In genomic region chr7:37851471-37851870, GRCm38 (mm10) we compare ENCODE assay signal across 27 mouse cellular contexts.
DNase-seq lines count a peak whose midpoint lies in the region; ATAC-seq lines count a peak whose summit lies in the region.
"Had no signal": no experiment of that assay in that cellular context is flagged by ENCODE, and none has a peak within 500 bp of the region (broad histone marks: within the 10 kb centered on the region; RNA-seq: fewer than 3 reads in every experiment).

No protein-coding gene starts in this region.

- H3K4me2 ChIP-seq in heart, embryonic 15.5 days: no peak overlapping the region
- H3K4me2 ChIP-seq in hindbrain, embryonic 14.5 days (replicated peaks): no peak overlapping the region
- H3K4me2 ChIP-seq: embryonic facial prominence, embryonic 15.5 days; forebrain, embryonic 13.5 days; heart, embryonic 11.5 days; hindbrain, embryonic 13.5 days; limb, embryonic 13.5 days; liver, embryonic 11.5 days; lung, embryonic 15.5 days; midbrain, embryonic 12.5 days; neural tube, embryonic 13.5 days had no signal

- DNase-seq in heart, adult 8-10 months (ENCODE audit: low spot score): no peak
- peak; percentile 46 for DNase-seq in NIH3T3 (ENCODE audit: low read depth)
- DNase-seq in adrenal gland, postnatal 10 days: peak; percentile 44
- no peak for DNase-seq in thymus, adult 18-20 months
- DNase-seq in hindbrain, embryonic 14.5 days (ENCODE audit: low spot score): no peak
- DNase-seq in lung, postnatal 25 days (ENCODE audit: low spot score): no peak
- DNase-seq: cerebellum, adult 11 months; cerebellum, adult 9-11 months; gastrocnemius, postnatal 25 days; heart, adult 11 months; heart, postnatal 4 days; kidney, adult 18-20 months; kidney, postnatal 36 days; lung, postnatal 36 days; right cerebral cortex, postnatal 14 days had no signal

- no peak overlapping the region for H3K4me3 ChIP-seq in heart, embryonic 15.5 days
- no peak overlapping the region for H3K4me3 ChIP-seq in hindbrain, embryonic 14.5 days (replicated peaks; ENCODE audit: low read length)
- H3K4me3 ChIP-seq: embryonic facial prominence, embryonic 15.5 days; forebrain, embryonic 13.5 days; hindbrain, embryonic 13.5 days; layer of hippocampus, adult 2 months; left cerebral cortex, adult 2 months; limb, embryonic 13.5 days; lung, embryonic 15.5 days; midbrain, embryonic 12.5 days; neural tube, embryonic 13.5 days had no signal

- 74% methylated on average over 5 of the region's 5 CpGs for WGBS in heart, embryonic 15.5 days
- WGBS in hindbrain, embryonic 14.5 days: 84% methylated on average over 5 of the region's 5 CpGs

- H3K9me3 ChIP-seq in heart, embryonic 15.5 days (replicated peaks): no peaks in the 10 kb centered on the region
- H3K9me3 ChIP-seq in hindbrain, embryonic 14.5 days (ENCODE audit: control insufficient read depth, low read length): no peaks in the 10 kb centered on the region
- H3K9me3 ChIP-seq: embryonic facial prominence, embryonic 15.5 days; forebrain, embryonic 13.5 days; hindbrain, embryonic 13.5 days; limb, embryonic 13.5 days; lung, embryonic 15.5 days; midbrain, embryonic 12.5 days had no signal

- no peak overlapping the region for H3K27ac ChIP-seq in heart, embryonic 15.5 days
- H3K27ac ChIP-seq in hindbrain, embryonic 14.5 days: no peak overlapping the region
- H3K27ac ChIP-seq: embryonic facial prominence, embryonic 15.5 days; forebrain, embryonic 13.5 days; hindbrain, embryonic 13.5 days; layer of hippocampus, adult 2 months; left cerebral cortex, adult 2 months; limb, embryonic 13.5 days; lung, embryonic 15.5 days; midbrain, embryonic 12.5 days; neural tube, embryonic 13.5 days had no signal

- H3K4me1 ChIP-seq in heart, embryonic 15.5 days (replicated peaks): no peaks in the 10 kb centered on the region
- H3K4me1 ChIP-seq in hindbrain, embryonic 14.5 days (replicated peaks; ENCODE audit: control insufficient read depth, insufficient read depth, low read length): no peaks in the 10 kb centered on the region
- H3K4me1 ChIP-seq: forebrain, embryonic 13.5 days; hindbrain, embryonic 13.5 days; lung, embryonic 15.5 days; midbrain, embryonic 12.5 days had no signal

- no peaks in the 10 kb centered on the region for H3K27me3 ChIP-seq in heart, embryonic 15.5 days
- H3K27me3 ChIP-seq in hindbrain, embryonic 14.5 days (ENCODE audit: control insufficient read depth, insufficient read depth, low read length): no peaks in the 10 kb centered on the region
- H3K27me3 ChIP-seq: forebrain, embryonic 13.5 days; hindbrain, embryonic 13.5 days; limb, embryonic 13.5 days; lung, embryonic 15.5 days; midbrain, embryonic 12.5 days; neural tube, embryonic 13.5 days had no signal

- no peak overlapping the region for H3K9ac ChIP-seq in heart, embryonic 15.5 days
- H3K9ac ChIP-seq in hindbrain, embryonic 14.5 days: no peak overlapping the region
- H3K9ac ChIP-seq: embryonic facial prominence, embryonic 15.5 days; forebrain, embryonic 13.5 days; hindbrain, embryonic 13.5 days; limb, embryonic 13.5 days; lung, embryonic 15.5 days; midbrain, embryonic 12.5 days; neural tube, embryonic 13.5 days had no signal

- H3K36me3 ChIP-seq in heart, embryonic 15.5 days: no peaks in the 10 kb centered on the region
- no peaks in the 10 kb centered on the region for H3K36me3 ChIP-seq in hindbrain, embryonic 14.5 days (replicated peaks; ENCODE audit: control insufficient read depth, insufficient read depth)
- H3K36me3 ChIP-seq: embryonic facial prominence, embryonic 15.5 days; hindbrain, embryonic 13.5 days; limb, embryonic 13.5 days; lung, embryonic 15.5 days; midbrain, embryonic 12.5 days; neural tube, embryonic 13.5 days had no signal

- 0 out of 2 replicates have a peak, but pooled peaks have one; percentile 22 for ATAC-seq in heart, embryonic 15.5 days (replicated peaks; ENCODE audit: insufficient number of reproducible peaks, insufficient read depth, low FRiP score, low read depth)
- ATAC-seq in hindbrain, embryonic 14.5 days (ENCODE audit: low FRiP score): no peak
- ATAC-seq: forebrain, embryonic 13.5 days had no signal

Comparison
In these comparisons a context has a peak if more than half of its experiments do, and no peak if none do; other contexts are left out.
1. DNase-seq: peak in NIH3T3 (single experiment) and adrenal gland, postnatal 10 days (single experiment); none in heart, adult 8-10 months (single experiment), thymus, adult 18-20 months (0 of 2), hindbrain, embryonic 14.5 days (single experiment) and lung, postnatal 25 days (single experiment).